Comparison of ENCODE assay signal across 8 mouse cellular contexts in genomic region chr7:116032596-116033307, GRCm38 (mm10). TPM values are rescaled to one million over a fixed set of nuclear protein-coding genes. Genes with fewer than 3 reads are reported as not detected.
A peak's percentile ranks its signal among the peaks of the same experiment; 100 is the strongest.
DNase-seq lines count a peak whose midpoint lies in the region; ATAC-seq and TF ChIP-seq lines count a peak whose summit lies in the region.

No protein-coding gene starts in this region.

- WGBS in embryonic facial prominence, embryonic 15.5 days = under 1% methylated on average over 11 of the region's 11 CpGs
- WGBS in heart, embryonic 12.5 days = under 1% methylated on average over 11 of the region's 11 CpGs
- 0% methylated on average over 11 of the region's 11 CpGs for WGBS in kidney, embryonic 16.5 days
- WGBS in liver, postnatal 0 days (ENCODE audit: insufficient replicate concordance) = 0% methylated on average over 11 of the region's 11 CpGs
- under 1% methylated on average over 11 of the region's 11 CpGs for WGBS in neural tube, embryonic 15.5 days

- ATAC-seq in embryonic facial prominence, embryonic 15.5 days (ENCODE audit: insufficient number of reproducible peaks, low FRiP score, low TSS enrichment, low read depth) = 0 out of 2 replicates have a peak, but pooled peaks have one; percentile 21
- ATAC-seq in heart, embryonic 12.5 days (ENCODE audit: insufficient number of reproducible peaks, low FRiP score) = no peak
- no peak for ATAC-seq in kidney, embryonic 16.5 days (ENCODE audit: low FRiP score, low TSS enrichment)
- ATAC-seq in liver, postnatal 0 days = peak; percentile 32
- peak; percentile 52; the same call in 1 of the 2 replicates for ATAC-seq in neural tube, embryonic 15.5 days (ENCODE audit: low FRiP score)

- H3K4me1 ChIP-seq in embryonic facial prominence, embryonic 15.5 days = peaks cover 37% of the 10 kb centered on the region
- peaks cover 22% of the 10 kb centered on the region for H3K4me1 ChIP-seq in heart, embryonic 12.5 days (replicated peaks)
- peaks cover 15% of the 10 kb centered on the region for H3K4me1 ChIP-seq in kidney, embryonic 16.5 days (ENCODE audit: insufficient read depth, low read length)
- peaks cover 27% of the 10 kb centered on the region for H3K4me1 ChIP-seq in liver, postnatal 0 days (ENCODE audit: insufficient read depth)
- peaks cover 49% of the 10 kb centered on the region for H3K4me1 ChIP-seq in neural tube, embryonic 15.5 days

- 0 out of 2 replicates have a peak, but pooled peaks have one; percentile 10 for TF ChIP-seq EP300 in liver, postnatal 0 days (IDR thresholded peaks at IDR 0.05; ENCODE audit: low read depth)

- H3K9ac ChIP-seq in embryonic facial prominence, embryonic 15.5 days = 0 out of 2 replicates have a peak overlapping the region, but pooled peaks have one; percentile 59
- H3K9ac ChIP-seq in heart, embryonic 12.5 days = peak overlapping the region; percentile 93
- peak overlapping the region; percentile 72 for H3K9ac ChIP-seq in kidney, embryonic 16.5 days (replicated peaks; ENCODE audit: low read length)
- H3K9ac ChIP-seq in liver, postnatal 0 days (replicated peaks) = peak overlapping the region; percentile 71
- H3K9ac ChIP-seq in neural tube, embryonic 15.5 days (replicated peaks) = peak overlapping the region; percentile 59

- peak; percentile 61 for DNase-seq in CD4-positive helper T cell, adult 2 months (ENCODE audit: low read depth, low spot score)
- DNase-seq in adrenal gland, adult 8-10 months = peak; percentile 68
- peak; percentile 70 for DNase-seq in liver, postnatal 0 days
- peak; percentile 51 to 68 for DNase-seq in thymus, postnatal 10 days (ENCODE audit: low spot score in 2 of 2)

- no peaks in the 10 kb centered on the region for H3K9me3 ChIP-seq in embryonic facial prominence, embryonic 15.5 days (replicated peaks)
- no peaks in the 10 kb centered on the region for H3K9me3 ChIP-seq in heart, embryonic 12.5 days (replicated peaks)
- H3K9me3 ChIP-seq in kidney, embryonic 16.5 days (ENCODE audit: low read length) = no peaks in the 10 kb centered on the region
- no peaks in the 10 kb centered on the region for H3K9me3 ChIP-seq in liver, postnatal 0 days (ENCODE audit: low read length)
- no peaks in the 10 kb centered on the region for H3K9me3 ChIP-seq in neural tube, embryonic 15.5 days (replicated peaks)

- peak overlapping the region; percentile 97 for H3K4me2 ChIP-seq in embryonic facial prominence, embryonic 15.5 days (replicated peaks)
- peak overlapping the region; percentile 91 for H3K4me2 ChIP-seq in heart, embryonic 12.5 days
- H3K4me2 ChIP-seq in kidney, embryonic 16.5 days (replicated peaks; ENCODE audit: low read depth, low read length) = peak overlapping the region; percentile 92
- peak overlapping the region; percentile 99 for H3K4me2 ChIP-seq in liver, postnatal 0 days (ENCODE audit: low read depth, low read length)
- peak overlapping the region; percentile 100 for H3K4me2 ChIP-seq in neural tube, embryonic 15.5 days

- H3K27ac ChIP-seq in embryonic facial prominence, embryonic 15.5 days (replicated peaks) = peak overlapping the region; percentile 86
- H3K27ac ChIP-seq in heart, embryonic 12.5 days (ENCODE audit: poor library complexity, severe bottlenecking) = peak overlapping the region; percentile 93
- H3K27ac ChIP-seq in kidney, embryonic 16.5 days (ENCODE audit: low read length) = peak overlapping the region; percentile 35
- H3K27ac ChIP-seq in liver, postnatal 0 days (ENCODE audit: low read depth) = peak overlapping the region; percentile 51
- peak overlapping the region; percentile 82 for H3K27ac ChIP-seq in neural tube, embryonic 15.5 days (replicated peaks)

- peak; percentile 90 for TF ChIP-seq CTCF in liver, postnatal 0 days (IDR thresholded peaks at IDR 0.05; ENCODE audit: low read depth)

- H3K36me3 ChIP-seq in embryonic facial prominence, embryonic 15.5 days = no peaks in the 10 kb centered on the region
- no peaks in the 10 kb centered on the region for H3K36me3 ChIP-seq in heart, embryonic 12.5 days
- no peaks in the 10 kb centered on the region for H3K36me3 ChIP-seq in kidney, embryonic 16.5 days (ENCODE audit: insufficient read depth, low read length)
- no peaks in the 10 kb centered on the region for H3K36me3 ChIP-seq in liver, postnatal 0 days (replicated peaks; ENCODE audit: insufficient read depth, low read length)
- no peaks in the 10 kb centered on the region for H3K36me3 ChIP-seq in neural tube, embryonic 15.5 days

- H3K4me3 ChIP-seq in embryonic facial prominence, embryonic 15.5 days (replicated peaks) = peak overlapping the region; percentile 57
- peak overlapping the region; percentile 71 for H3K4me3 ChIP-seq in heart, embryonic 12.5 days
- H3K4me3 ChIP-seq in kidney, embryonic 16.5 days (ENCODE audit: low read length) = peak overlapping the region; percentile 63
- H3K4me3 ChIP-seq in liver, postnatal 0 days (ENCODE audit: low read depth, low read length) = peak overlapping the region; percentile 66
- H3K4me3 ChIP-seq in neural tube, embryonic 15.5 days (replicated peaks) = peak overlapping the region; percentile 57

- peaks cover 58% of the 10 kb centered on the region for H3K27me3 ChIP-seq in embryonic facial prominence, embryonic 15.5 days
- H3K27me3 ChIP-seq in heart, embryonic 12.5 days (replicated peaks) = peaks cover 23% of the 10 kb centered on the region
- H3K27me3 ChIP-seq in kidney, embryonic 16.5 days (ENCODE audit: insufficient read depth, low read length) = peaks cover 50% of the 10 kb centered on the region
- peaks cover 69% of the 10 kb centered on the region for H3K27me3 ChIP-seq in liver, postnatal 0 days (ENCODE audit: insufficient read depth, low read length)
- H3K27me3 ChIP-seq in neural tube, embryonic 15.5 days (replicated peaks) = peaks cover 37% of the 10 kb centered on the region

RNA-seq across cellular contexts. Expression of gene Sox6, which starts 5.8 kb away (rescaled TPM):
- 10 to 100 TPM; 10.8 to 17.3 (median 12.6) TPM for total RNA-seq in adrenal gland, adult 8-10 months (2022)
- 48.4 and 60.2 TPM in 2 replicates for polyA plus RNA-seq in embryonic facial prominence, embryonic 15.5 days (2015; fragmentation: Nextera tagmentation; extraction: Ambion mirVana)
- polyA plus RNA-seq in heart, embryonic 12.5 days (2016; fragmentation: Nextera tagmentation; extraction: Ambion mirVana) = 32.5 and 33.2 TPM in 2 replicates
- 18.6 and 18.9 TPM in 2 replicates for polyA plus RNA-seq in kidney, embryonic 16.5 days (2015; fragmentation: Nextera tagmentation; extraction: Ambion mirVana)
- polyA plus RNA-seq in liver, postnatal 0 days (2015; fragmentation: Nextera tagmentation; extraction: Ambion mirVana) = 44.4 and 46.2 TPM in 2 replicates
- 25.5 and 38.0 TPM in 2 replicates for polyA plus RNA-seq in neural tube, embryonic 15.5 days (2015; fragmentation: Nextera tagmentation; extraction: Ambion mirVana)

RNA-seq across cellular contexts. Expression of gene 1110004F10Rik, which starts 6.4 kb away (rescaled TPM):
- total RNA-seq in adrenal gland, adult 8-10 months (2022) = 100 to 1,000 TPM; 101 to 138 (median 123) TPM
- polyA plus RNA-seq in embryonic facial prominence, embryonic 15.5 days (2015; fragmentation: Nextera tagmentation; extraction: Ambion mirVana) = 252 and 262 TPM in 2 replicates
- polyA plus RNA-seq in heart, embryonic 12.5 days (2016; fragmentation: Nextera tagmentation; extraction: Ambion mirVana) = 173 and 190 TPM in 2 replicates
- 266 and 275 TPM in 2 replicates for polyA plus RNA-seq in kidney, embryonic 16.5 days (2015; fragmentation: Nextera tagmentation; extraction: Ambion mirVana)
- polyA plus RNA-seq in liver, postnatal 0 days (2015; fragmentation: Nextera tagmentation; extraction: Ambion mirVana) = 89.4 and 93.1 TPM in 2 replicates
- 287 and 295 TPM in 2 replicates for polyA plus RNA-seq in neural tube, embryonic 15.5 days (2015; fragmentation: Nextera tagmentation; extraction: Ambion mirVana)

RNA-seq across cellular contexts. Expression of gene Gm4353, which starts 51.7 kb away (rescaled TPM):
- 1 to 10 TPM; 3.4 to 7.7 (median 5.0) TPM for total RNA-seq in adrenal gland, adult 8-10 months (2022)
- polyA plus RNA-seq in embryonic facial prominence, embryonic 15.5 days (2015; fragmentation: Nextera tagmentation; extraction: Ambion mirVana) = 0.71 and 1.7 TPM in 2 replicates
- 0.79 TPM in 1 of 2 replicates, not detected in the other for polyA plus RNA-seq in heart, embryonic 12.5 days (2016; fragmentation: Nextera tagmentation; extraction: Ambion mirVana)
- polyA plus RNA-seq in kidney, embryonic 16.5 days (2015; fragmentation: Nextera tagmentation; extraction: Ambion mirVana) = 1.1 and 2.7 TPM in 2 replicates
- polyA plus RNA-seq in liver, postnatal 0 days (2015; fragmentation: Nextera tagmentation; extraction: Ambion mirVana) = 0.13 and 0.14 TPM in 2 replicates
- polyA plus RNA-seq in neural tube, embryonic 15.5 days (2015; fragmentation: Nextera tagmentation; extraction: Ambion mirVana) = 0.89 and 1.7 TPM in 2 replicates

Comparison
In these comparisons a context has a peak if more than half of its experiments do, and no peak if none do; other contexts are left out.
1. ATAC-seq: peak in embryonic facial prominence, embryonic 15.5 days (single experiment), liver, postnatal 0 days (single experiment) and neural tube, embryonic 15.5 days (single experiment); none in heart, embryonic 12.5 days (single experiment) and kidney, embryonic 16.5 days (single experiment).
2. H3K27ac ChIP-seq: peak in every context shown above with its lines; median percentile 93 in heart, embryonic 12.5 days; 86 in embryonic facial prominence, embryonic 15.5 days; 82 in neural tube, embryonic 15.5 days; 51 in liver, postnatal 0 days; 35 in kidney, embryonic 16.5 days.
3. Peak in every context shown above with its lines, with median percentiles within 50 percentile points of each other: DNase-seq, H3K4me2 ChIP-seq, H3K4me3 ChIP-seq and H3K9ac ChIP-seq.